Mouse (Mus musculus) macrophage (primary cell): ENCODE measurements around the gene Lmo2. TPM values are rescaled to one million over a fixed set of nuclear protein-coding genes. Genes with fewer than 3 reads are reported as not detected.

Experiments used
- H3K27ac ChIP-seq: fragments of 350-480 bp; formaldehyde crosslinking; 2 replicates; pipeline ENCODE4 v1.9.0; 2021
- H3K36me3 ChIP-seq: fragments of 350-480 bp; formaldehyde crosslinking; 2 replicates; pipeline ENCODE4 v1.9.0; 2021; ENCODE audit errors: inconsistent target
- H3K4me3 ChIP-seq: fragments of 350-480 bp; formaldehyde crosslinking; 2 replicates; pipeline ENCODE4 v1.9.0; 2021; ENCODE audit errors: inconsistent target
- H3K79me2 ChIP-seq: fragments of 350-480 bp; formaldehyde crosslinking; 2 replicates; pipeline ENCODE4 v1.9.0; 2021; ENCODE audit errors: inconsistent target
- WGBS: methylation state at CpG from one replicate; pipeline ENCODE4 v1.1.7; 2026; ENCODE audit warnings: inconsistent platforms; ENCODE audit not compliant: missing documents; 5-methylcytosine and 5-hydroxymethylcytosine counted together
- polyA plus RNA-seq: library from polyadenylated mRNA; stranded (reverse); fragments of 250-400 nt; gene quantifications from 3 replicates; pipeline ENCODE4 v1.2.4, GENCODE M21; 2018; ENCODE audit warnings: inconsistent platforms

Lmo2 gene
- polyA plus RNA-seq, 1 experiment from 2014 or later, result 246 TPM

GRCm38 (mm10) chr2:104027458-104028138, 69.8 kb downstream of the Lmo2 start, which contains the start of gene Fbxo3:
TSS of gene Fbxo3 (plus strand) at chr2:104027721.
- WGBS, result under 1% methylated on average over 35 of the region's 44 CpGs
- Histone ChIP-seq H3K79me2 (peaks cover 46% of the 10 kb centered on the region), H3K4me3 (peak within 1 kb of the TSS; percentile 73), H3K36me3 (peaks cover 12% of the 10 kb centered on the region; the same call in 1 of the 2 replicates), H3K27ac (peak within 1 kb of the TSS; percentile 29)

GRCm38 (mm10) chr2:104028139-104028723, 70.4 kb downstream of the Lmo2 start, which contains the start of gene 4931422A03Rik:
TSS of gene 4931422A03Rik (minus strand) at chr2:104028361.
- H3K4me3 ChIP-seq, result peak within 1 kb of the TSS; percentile 73
- peaks cover 15% of the 10 kb centered on the region; the same call in 1 of the 2 replicates for H3K36me3 ChIP-seq
- peaks cover 46% of the 10 kb centered on the region for H3K79me2 ChIP-seq
- peak within 1 kb of the TSS; percentile 29 for H3K27ac ChIP-seq
- WGBS, result 1% methylated on average over 15 of the region's 32 CpGs

DNA sequence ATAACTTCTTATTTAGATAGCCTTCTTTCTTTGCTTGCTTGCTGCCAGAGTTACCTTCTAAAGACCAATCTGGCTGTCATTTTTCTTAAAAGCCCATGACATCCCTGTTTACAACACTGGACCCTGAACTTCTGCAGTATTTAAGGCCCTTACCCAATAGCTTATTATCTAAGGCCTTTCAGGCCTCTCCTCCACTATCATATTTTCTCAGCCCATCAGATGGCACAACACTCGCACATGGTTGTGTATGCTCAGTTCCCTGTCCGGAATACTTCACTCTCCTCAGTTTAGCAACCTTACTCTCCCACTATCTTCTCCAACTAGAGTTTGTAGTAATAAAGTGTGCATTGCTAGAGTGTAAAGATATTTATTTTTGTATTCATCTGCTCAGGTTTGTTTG, 71.3 kb downstream of the Lmo2 start:
- H3K4me3 ChIP-seq, result peak overlapping the region; percentile 73
- peaks cover 46% of the 10 kb centered on the region for H3K79me2 ChIP-seq
- peaks cover 20% of the 10 kb centered on the region; the same call in 1 of the 2 replicates for H3K36me3 ChIP-seq
- no peak overlapping the region for H3K27ac ChIP-seq
- 29% methylated on average over 2 of the region's 2 CpGs for WGBS

- 81% methylated on average over 3 of the region's 3 CpGs for WGBS
- Histone ChIP-seq H3K36me3 (peaks cover 28% of the 10 kb centered on the region; the same call in 1 of the 2 replicates), H3K79me2 (peaks cover 46% of the 10 kb centered on the region), H3K4me3 (no peak overlapping the region), H3K27ac (no peak overlapping the region)
Observed at GRCm38 (mm10) chr2:104030381-104030780, 72.6 kb downstream of the Lmo2 start.

Other genes with a start within 250 kb of the Lmo2 start
- gene Nat10, start 196.7 kb upstream of the Lmo2 start, polyA plus RNA-seq, result 10.2 to 23.1 TPM (median 16.4 TPM) in 3 replicates
- 198 to 272 TPM (median 226 TPM) in 3 replicates for gene Caprin1, start 160.3 kb upstream of the Lmo2 start, polyA plus RNA-seq
- gene Fbxo3, start 69.7 kb downstream of the Lmo2 start, polyA plus RNA-seq, result 26.0 to 39.2 TPM (median 26.9 TPM) in 3 replicates
- not detected in 3 replicates for gene 4931422A03Rik, start 70.4 kb downstream of the Lmo2 start, polyA plus RNA-seq
- not detected in 3 replicates for gene Gm10912, start 107.8 kb downstream of the Lmo2 start, polyA plus RNA-seq
- gene Gm10799, start 110.6 kb downstream of the Lmo2 start, polyA plus RNA-seq, result not detected in 3 replicates
- gene Cd59b, start 111.9 kb downstream of the Lmo2 start, polyA plus RNA-seq, result 0.80 to 1.4 TPM in 2 of 3 replicates, not detected in the other
- gene Cd59a, start 137.8 kb downstream of the Lmo2 start, polyA plus RNA-seq, result 6.7 to 13.2 TPM (median 11.5 TPM) in 3 replicates
- not detected in 3 replicates for gene A930018P22Rik, start 164.8 kb downstream of the Lmo2 start, polyA plus RNA-seq